Mouse (Mus musculus): Measurements from ENCODE around the gene Bbof1.

GRCm38 (mm10) chr12:84447386-84447785 lies 38.5 kb downstream of the Bbof1 start:
- TF ChIP-seq CTCF (IDR thresholded peaks at IDR 0.05; ENCODE audit: low read depth, low read length) (no peak), POLR2A (IDR thresholded peaks at IDR 0.05; ENCODE audit: borderline replicate concordance, low read depth, low read length) (no peak)
